Mouse (Mus musculus) bone marrow, adult 2 months (tissue): Measurements from ENCODE around the gene Dgkz.

Source experiments
- CTCF ChIP-seq: fragments of 200-500 bp; IDR thresholded peaks from 2 replicates; pipeline ENCODE4 v1.5.1; 2011; ENCODE audit warnings: low read length, control low read depth; ENCODE audit not compliant: control insufficient read depth, insufficient read depth
- POLR2A ChIP-seq: fragments of 200-500 bp; IDR thresholded peaks from 2 replicates; pipeline ENCODE4 v1.6.1; 2011; ENCODE audit warnings: low read depth, mild to moderate bottlenecking, control low read depth, low read length, borderline replicate concordance; ENCODE audit not compliant: control insufficient read depth

- peak; percentile 53; the same call in 1 of the 2 replicates for TF ChIP-seq POLR2A
- peak; percentile 88 for TF ChIP-seq CTCF
These were observed 12.2 kb downstream of the Dgkz start for GRCm38 (mm10) chr2:91963443-91963932.
